Mouse (Mus musculus): ENCODE data around the gene Sema3b. TPM values are rescaled to one million over a fixed set of nuclear protein-coding genes. Genes with fewer than 3 reads are reported as not detected.
A peak's percentile ranks its signal among the peaks of the same experiment; 100 is the strongest.
"Not testable (repeated sequence)": the region's sequence is repeated elsewhere in the genome, so short reads cannot be mapped to it uniquely, and the experiment has no call there.

Gene Sema3b
- total RNA-seq, 1 experiment from 2014 or later = 8.4 TPM

GRCm38 (mm10) chr9:107569270-107569669, 39.8 kb downstream of the Sema3b start:
- no peak for DNase-seq

- peak; percentile 88 for DNase-seq
Observed at GRCm38 (mm10) chr9:107568331-107569261, 40.4 kb downstream of the Sema3b start.

GRCm38 (mm10) chr9:107567702-107568319, 41.2 kb downstream of the Sema3b start, which contains the start of gene Hyal2:
Hyal2 (plus strand) TSS chr9:107567945.
- peak; percentile 55 for DNase-seq

GRCm38 (mm10) chr9:107566855-107567254, 42.2 kb downstream of the Sema3b start:
- DNase-seq = no peak

- DNase-seq = peak; percentile 86
Observed at GRCm38 (mm10) chr9:107566041-107566709, 42.9 kb downstream of the Sema3b start.

- not testable (repeated sequence) for DNase-seq
Observed at GRCm38 (mm10) chr9:107565556-107565955, 43.5 kb downstream of the Sema3b start.

- DNase-seq = peak; percentile 94
Observed at GRCm38 (mm10) chr9:107563029-107563581, 45.9 kb downstream of the Sema3b start, which contains the start of gene Tusc2. Tusc2 (plus strand) TSS chr9:107563255.

- no peak for DNase-seq
Observed at GRCm38 (mm10) chr9:107556346-107556745, 52.7 kb downstream of the Sema3b start.

GRCm38 (mm10) chr9:107555701-107556100, 53.3 kb downstream of the Sema3b start:
- DNase-seq = no peak

- DNase-seq = peak; percentile 53
Observed at GRCm38 (mm10) chr9:107555031-107555457, 54.0 kb downstream of the Sema3b start.

- DNase-seq = peak; percentile 93
Observed at GRCm38 (mm10) chr9:107554319-107554825, 54.7 kb downstream of the Sema3b start.

GRCm38 (mm10) chr9:107553541-107554318, 55.3 kb downstream of the Sema3b start:
- DNase-seq = peak; percentile 46

- no peak for DNase-seq
Observed at GRCm38 (mm10) chr9:107552690-107553393, 56.2 kb downstream of the Sema3b start.

GRCm38 (mm10) chr9:107551890-107552355, 57.1 kb downstream of the Sema3b start:
- DNase-seq = no peak

GRCm38 (mm10) chr9:107551117-107551889, 57.7 kb downstream of the Sema3b start, which contains the start of gene Rassf1:
Rassf1 (plus strand) TSS chr9:107551555.
- DNase-seq = peak; percentile 76

GRCm38 (mm10) chr9:107550491-107551116, 58.4 kb downstream of the Sema3b start:
- DNase-seq = no peak

- DNase-seq = no peak
Observed at GRCm38 (mm10) chr9:107549297-107550074, 59.5 kb downstream of the Sema3b start.

- no peak for DNase-seq
Observed at GRCm38 (mm10) chr9:107548820-107549219, 60.2 kb downstream of the Sema3b start.
